Mouse (Mus musculus) limb, embryonic 15.5 days (tissue): Measurements from ENCODE around the gene Mansc4. TPM values are rescaled to one million over a fixed set of nuclear protein-coding genes. Genes with fewer than 3 reads are reported as not detected.

ENCODE experiments used
- ATAC-seq: fragments of 200-750 bp; cut with Nextera tagmentation; 2 replicates; pipeline ENCODE4 v1.8.0; 2017; ENCODE audit warnings: low read depth, moderate TSS enrichment; ENCODE audit not compliant: insufficient number of reproducible peaks, low FRiP score, low TSS enrichment
- H3K27ac ChIP-seq: fragments of 300-500 bp; sonication (generic); 2 replicates; pipeline ENCODE4 v1.5.1; 2015; ENCODE audit warnings: moderate library complexity, mild to moderate bottlenecking, inconsistent platforms
- H3K27me3 ChIP-seq: fragments of 300-500 bp; sonication (generic); 2 replicates; pipeline ENCODE4 v1.6.1; 2015; ENCODE audit warnings: inconsistent platforms
- H3K36me3 ChIP-seq: fragments of 300-500 bp; sonication (generic); 2 replicates; pipeline ENCODE4 v1.6.1; 2015; ENCODE audit warnings: inconsistent platforms
- H3K4me1 ChIP-seq: fragments of 300-500 bp; sonication (generic); 2 replicates; pipeline ENCODE4 v1.6.1; 2015; ENCODE audit warnings: inconsistent platforms
- H3K4me2 ChIP-seq: fragments of 300-500 bp; sonication (generic); 2 replicates; pipeline ENCODE4 v1.6.1; 2015; ENCODE audit warnings: mild to moderate bottlenecking, inconsistent platforms
- H3K4me3 ChIP-seq: fragments of 300-500 bp; sonication (generic); 2 replicates; pipeline ENCODE4 v1.5.1; 2015; ENCODE audit warnings: mild to moderate bottlenecking, inconsistent platforms
- H3K9ac ChIP-seq: fragments of 300-500 bp; sonication (generic); 2 replicates; pipeline ENCODE4 v1.6.1; 2015; ENCODE audit warnings: inconsistent platforms
- H3K9me3 ChIP-seq: fragments of 300-500 bp; sonication (generic); 2 replicates; pipeline ENCODE4 v1.6.1; 2016; ENCODE audit warnings: inconsistent platforms
- WGBS: fragments of 180-500 bp; shearing (Covaris S2); methylation state at CpG from one replicate; pipeline ENCODE4 v1.1.7; 2015; 5-methylcytosine and 5-hydroxymethylcytosine counted together
- polyA plus RNA-seq: library from polyadenylated mRNA; unstranded; fragments of >200 nt; fragmentation: Nextera tagmentation; extraction: Ambion mirVana; gene quantifications from 2 replicates; pipeline ENCODE4 v1.2.1, GENCODE M21; 2015

Gene Mansc4
- polyA plus RNA-seq, 1 experiment from 2014 or later, result 0.82 TPM

DNA sequence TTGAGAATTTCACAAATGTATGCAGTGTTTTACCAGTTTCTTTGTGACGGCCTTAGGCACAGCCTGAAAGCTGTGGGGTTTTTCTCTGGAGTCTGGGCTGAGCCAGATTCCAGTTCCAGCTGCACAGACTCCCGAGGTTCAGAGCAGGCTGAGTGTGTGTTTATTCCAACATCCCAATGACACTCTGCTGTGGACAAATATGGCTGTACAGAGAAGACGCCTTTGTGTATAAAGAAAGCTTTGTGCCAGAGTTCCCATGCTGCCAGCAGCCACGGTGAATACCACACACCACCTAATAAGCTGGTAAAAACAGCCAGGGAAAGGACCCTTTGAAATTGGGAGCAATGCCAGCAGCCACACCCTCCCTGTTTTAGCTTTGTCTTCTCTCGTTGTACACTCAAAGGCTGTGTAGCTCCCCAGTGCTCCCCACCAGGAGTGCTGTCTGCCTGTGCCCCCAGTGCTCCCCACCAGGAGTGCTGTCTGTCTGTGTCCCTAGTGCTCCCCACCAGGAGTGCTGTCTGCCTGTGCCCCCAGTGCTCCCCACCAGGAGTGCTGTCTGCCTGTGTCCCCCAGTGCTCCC, 10.9 kb downstream of the Mansc4 start:
- Histone ChIP-seq H3K9me3 (no peaks in the 10 kb centered on the region), H3K27ac (no peak overlapping the region), H3K9ac (no peak overlapping the region), H3K4me2 (no peak overlapping the region), H3K27me3 (no peaks in the 10 kb centered on the region), H3K4me3 (no peak overlapping the region), H3K4me1 (no peaks in the 10 kb centered on the region), H3K36me3 (peaks cover 23% of the 10 kb centered on the region)
- no peak for ATAC-seq
- WGBS, result 38% methylated on average over 5 of the region's 5 CpGs

DNA sequence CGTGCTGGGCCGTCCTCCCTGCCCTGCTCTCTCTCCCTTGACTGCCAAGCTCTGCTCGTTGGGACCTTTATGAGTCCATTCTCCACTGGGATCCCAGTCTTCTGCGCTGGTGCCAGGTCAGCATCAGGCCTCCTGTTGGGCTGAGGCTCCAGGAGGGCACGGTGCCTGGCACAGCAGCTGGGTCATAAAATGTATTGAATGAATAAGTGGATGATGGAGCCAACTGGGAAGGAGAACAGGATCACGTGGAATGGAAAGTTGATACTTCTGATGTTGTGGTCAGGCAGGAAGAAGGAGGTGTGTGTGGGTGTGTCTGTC, 21.9 kb downstream of the Mansc4 start:
- no peak overlapping the region for H3K27ac ChIP-seq
- no peaks in the 10 kb centered on the region for H3K9me3 ChIP-seq
- no peaks in the 10 kb centered on the region for H3K27me3 ChIP-seq
- H3K36me3 ChIP-seq, result peaks cover 40% of the 10 kb centered on the region
- no peak overlapping the region for H3K4me3 ChIP-seq
- no peak overlapping the region for H3K9ac ChIP-seq
- no peak for ATAC-seq
- H3K4me1 ChIP-seq, result peaks cover 12% of the 10 kb centered on the region; the same call in 1 of the 2 replicates
- no peak overlapping the region for H3K4me2 ChIP-seq
- 62% methylated on average over 6 of the region's 6 CpGs for WGBS

DNA sequence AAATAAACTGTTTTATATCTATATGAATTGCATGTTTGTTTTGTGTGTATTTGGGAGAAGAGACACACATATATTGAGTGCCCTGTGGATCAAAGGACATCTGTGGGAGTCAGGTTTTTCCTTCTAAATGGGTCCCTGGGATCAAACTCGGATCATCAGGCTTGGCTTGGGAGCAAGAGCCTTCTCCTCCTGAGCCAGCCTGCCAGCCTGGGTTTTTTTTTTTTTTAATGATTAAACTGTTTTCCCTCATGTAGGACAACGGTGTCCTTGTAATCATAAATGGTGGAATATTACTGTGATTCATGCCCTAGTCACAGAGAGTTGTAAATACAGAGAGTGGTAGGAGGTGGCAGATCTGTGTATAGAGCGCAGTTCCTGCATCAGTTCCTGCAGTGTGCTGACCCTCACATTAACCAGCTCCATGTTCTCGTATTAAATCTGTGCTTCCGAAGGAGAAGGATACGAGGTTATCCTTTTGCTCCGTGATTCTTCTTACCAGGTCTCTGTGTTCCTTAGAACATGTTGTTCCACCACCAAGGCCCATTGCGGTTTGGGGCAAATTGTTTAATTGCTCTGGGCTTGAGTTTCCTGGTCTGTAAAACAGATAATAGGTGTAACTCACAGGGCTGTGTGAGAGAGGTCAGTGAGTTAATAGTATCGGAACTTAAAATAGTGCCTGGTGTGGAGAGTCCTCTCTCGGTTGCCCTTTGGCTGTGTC, 22.4 kb downstream of the Mansc4 start:
- 79% methylated on average over 10 of the region's 10 CpGs for WGBS
- no peaks in the 10 kb centered on the region for H3K27me3 ChIP-seq
- H3K9me3 ChIP-seq, result no peaks in the 10 kb centered on the region
- peaks cover 41% of the 10 kb centered on the region for H3K36me3 ChIP-seq
- H3K9ac ChIP-seq, result no peak overlapping the region
- no peak overlapping the region for H3K4me3 ChIP-seq
- no peak overlapping the region for H3K27ac ChIP-seq
- no peak for ATAC-seq
- no peak overlapping the region for H3K4me2 ChIP-seq
- peaks cover 12% of the 10 kb centered on the region; the same call in 1 of the 2 replicates for H3K4me1 ChIP-seq

DNA sequence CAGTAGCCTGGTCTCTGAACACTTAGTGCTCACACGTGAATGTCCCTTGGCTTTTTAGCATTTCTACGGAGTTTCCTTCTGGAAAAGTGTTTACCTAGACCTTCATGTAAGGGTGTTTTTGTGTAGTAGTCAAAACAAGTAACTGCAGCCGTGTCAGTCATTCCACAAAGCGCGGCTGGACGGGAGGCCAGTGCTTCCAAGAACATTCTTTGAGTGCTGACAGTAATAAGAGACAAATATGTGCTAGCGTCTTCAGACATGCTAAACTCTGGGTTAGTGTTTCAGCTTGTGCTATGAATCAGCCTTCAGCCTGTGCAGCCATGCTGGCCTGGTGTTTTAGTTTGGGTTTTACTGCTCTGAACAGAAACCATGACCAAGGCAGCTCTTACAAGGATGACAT, 24.1 kb downstream of the Mansc4 start:
- H3K27ac ChIP-seq, result no peak overlapping the region
- 62% methylated on average over 7 of the region's 7 CpGs for WGBS
- no peak overlapping the region for H3K9ac ChIP-seq
- no peaks in the 10 kb centered on the region for H3K9me3 ChIP-seq
- no peak for ATAC-seq
- H3K36me3 ChIP-seq, result peaks cover 48% of the 10 kb centered on the region
- peaks cover 12% of the 10 kb centered on the region; the same call in 1 of the 2 replicates for H3K4me1 ChIP-seq
- no peak overlapping the region for H3K4me2 ChIP-seq
- H3K4me3 ChIP-seq, result no peak overlapping the region
- H3K27me3 ChIP-seq, result no peaks in the 10 kb centered on the region

DNA sequence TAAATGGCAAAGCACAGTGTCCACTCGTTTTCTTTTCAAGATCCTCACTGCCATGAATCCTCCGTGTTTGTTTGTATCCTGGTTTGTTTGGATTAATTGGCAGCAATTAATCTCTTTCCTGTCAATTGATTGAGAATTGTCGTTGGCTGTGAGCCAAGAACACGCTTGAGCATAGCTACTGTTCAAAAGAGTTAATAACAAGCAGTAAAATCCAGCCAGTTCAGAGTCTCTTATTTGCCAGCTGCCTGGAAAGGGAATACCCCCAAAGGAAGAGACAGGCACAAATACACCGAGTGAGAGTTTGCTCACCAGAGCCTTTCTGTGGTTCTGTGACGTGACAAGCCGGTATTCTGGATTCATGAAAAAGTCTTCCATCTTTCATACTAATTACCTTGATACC, 24.8 kb downstream of the Mansc4 start:
- Histone ChIP-seq H3K27me3 (no peaks in the 10 kb centered on the region), H3K36me3 (peaks cover 41% of the 10 kb centered on the region), H3K4me3 (no peak overlapping the region), H3K9me3 (no peaks in the 10 kb centered on the region), H3K9ac (no peak overlapping the region), H3K4me2 (no peak overlapping the region), H3K27ac (no peak overlapping the region), H3K4me1 (peaks cover 12% of the 10 kb centered on the region; the same call in 1 of the 2 replicates)
- ATAC-seq, result no peak
- 38% methylated on average over 7 of the region's 7 CpGs for WGBS

DNA sequence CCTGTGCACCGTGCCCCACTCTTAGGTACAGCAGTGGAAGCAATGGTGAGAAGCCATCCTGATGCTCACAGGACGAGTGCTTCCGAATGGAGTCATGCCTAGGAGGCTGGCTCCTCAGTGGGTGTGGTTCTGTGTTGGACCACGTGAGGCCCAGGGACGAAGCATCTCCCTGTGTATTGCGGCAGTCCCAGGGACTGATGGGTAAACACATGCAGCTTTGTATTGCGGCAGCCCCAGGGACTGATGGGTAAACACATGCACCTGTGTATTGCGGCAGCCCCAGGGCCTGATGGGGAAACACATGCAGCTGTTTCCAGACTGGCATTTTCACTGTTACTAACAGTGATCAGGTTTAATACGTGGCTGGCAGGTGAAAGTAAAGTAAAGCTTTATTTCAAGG, 25.2 kb downstream of the Mansc4 start:
- Histone ChIP-seq H3K9me3 (no peaks in the 10 kb centered on the region), H3K36me3 (peaks cover 39% of the 10 kb centered on the region), H3K4me3 (no peak overlapping the region), H3K9ac (no peak overlapping the region), H3K4me1 (peaks cover 12% of the 10 kb centered on the region; the same call in 1 of the 2 replicates), H3K27me3 (no peaks in the 10 kb centered on the region), H3K27ac (no peak overlapping the region), H3K4me2 (no peak overlapping the region)
- 62% methylated on average over 9 of the region's 9 CpGs for WGBS
- no peak for ATAC-seq

DNA sequence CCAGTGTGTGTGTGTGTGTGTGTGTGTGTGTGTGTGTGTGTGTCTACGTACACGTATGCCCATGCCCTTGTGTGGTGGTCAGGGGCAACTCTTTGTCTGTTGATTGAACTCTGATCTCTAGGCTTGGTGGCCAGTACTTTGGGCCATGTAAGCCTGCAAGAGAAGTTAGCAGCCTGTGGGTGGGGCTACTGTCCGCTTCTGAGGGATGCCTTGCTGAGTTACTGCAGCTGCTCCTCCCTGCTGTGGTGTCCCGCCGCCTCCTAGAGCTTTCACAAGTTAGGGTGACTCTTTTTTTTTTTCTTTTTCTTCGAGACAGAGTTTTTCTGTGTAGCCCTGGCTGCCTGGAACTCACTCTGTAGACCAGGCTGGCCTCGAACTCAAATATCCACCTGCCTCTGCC, 27.5 kb downstream of the Mansc4 start:
- H3K4me3 ChIP-seq, result no peak overlapping the region
- no peak overlapping the region for H3K9ac ChIP-seq
- H3K4me1 ChIP-seq, result peaks cover 9% of the 10 kb centered on the region; the same call in 1 of the 2 replicates
- no peaks in the 10 kb centered on the region for H3K27me3 ChIP-seq
- H3K36me3 ChIP-seq, result peaks cover 53% of the 10 kb centered on the region
- no peak overlapping the region for H3K4me2 ChIP-seq
- WGBS, result 68% methylated on average over 7 of the region's 7 CpGs
- no peaks in the 10 kb centered on the region for H3K9me3 ChIP-seq
- ATAC-seq, result no peak
- no peak overlapping the region for H3K27ac ChIP-seq

DNA sequence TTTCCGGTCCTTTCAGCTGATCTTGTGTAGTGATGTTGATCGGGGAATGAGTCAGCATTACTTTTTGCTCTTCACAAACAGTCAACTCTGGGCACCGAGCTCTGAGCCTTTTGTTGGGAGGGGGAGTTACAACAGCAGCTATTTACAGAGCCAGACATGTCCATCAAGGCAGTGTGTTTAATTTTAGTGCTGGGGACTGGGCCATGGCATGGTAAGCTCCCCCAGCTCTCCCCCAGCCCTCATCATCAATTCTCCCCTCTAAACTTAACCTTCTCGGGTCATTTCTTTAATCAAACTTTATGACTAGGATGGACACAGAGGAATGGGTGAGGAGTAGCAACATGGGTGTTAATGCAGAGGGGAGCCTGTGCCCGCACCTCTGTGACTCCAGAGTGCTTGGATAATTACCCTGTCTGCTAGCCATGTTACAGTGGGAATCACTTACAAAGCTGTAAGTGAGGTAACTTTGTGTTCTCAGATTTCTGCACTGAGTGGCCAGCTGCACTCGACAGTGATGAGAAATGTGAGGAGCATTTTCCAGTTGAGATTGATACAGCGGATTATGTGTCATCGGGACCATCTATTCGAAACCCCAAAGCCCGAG, 31.4 kb downstream of the Mansc4 start:
- no peak overlapping the region for H3K27ac ChIP-seq
- ATAC-seq, result no peak
- no peak overlapping the region for H3K4me3 ChIP-seq
- no peak overlapping the region for H3K9ac ChIP-seq
- 83% methylated on average over 10 of the region's 10 CpGs for WGBS
- H3K4me1 ChIP-seq, result no peaks in the 10 kb centered on the region
- no peak overlapping the region for H3K4me2 ChIP-seq
- H3K9me3 ChIP-seq, result no peaks in the 10 kb centered on the region
- H3K27me3 ChIP-seq, result no peaks in the 10 kb centered on the region
- peaks cover 67% of the 10 kb centered on the region for H3K36me3 ChIP-seq

DNA sequence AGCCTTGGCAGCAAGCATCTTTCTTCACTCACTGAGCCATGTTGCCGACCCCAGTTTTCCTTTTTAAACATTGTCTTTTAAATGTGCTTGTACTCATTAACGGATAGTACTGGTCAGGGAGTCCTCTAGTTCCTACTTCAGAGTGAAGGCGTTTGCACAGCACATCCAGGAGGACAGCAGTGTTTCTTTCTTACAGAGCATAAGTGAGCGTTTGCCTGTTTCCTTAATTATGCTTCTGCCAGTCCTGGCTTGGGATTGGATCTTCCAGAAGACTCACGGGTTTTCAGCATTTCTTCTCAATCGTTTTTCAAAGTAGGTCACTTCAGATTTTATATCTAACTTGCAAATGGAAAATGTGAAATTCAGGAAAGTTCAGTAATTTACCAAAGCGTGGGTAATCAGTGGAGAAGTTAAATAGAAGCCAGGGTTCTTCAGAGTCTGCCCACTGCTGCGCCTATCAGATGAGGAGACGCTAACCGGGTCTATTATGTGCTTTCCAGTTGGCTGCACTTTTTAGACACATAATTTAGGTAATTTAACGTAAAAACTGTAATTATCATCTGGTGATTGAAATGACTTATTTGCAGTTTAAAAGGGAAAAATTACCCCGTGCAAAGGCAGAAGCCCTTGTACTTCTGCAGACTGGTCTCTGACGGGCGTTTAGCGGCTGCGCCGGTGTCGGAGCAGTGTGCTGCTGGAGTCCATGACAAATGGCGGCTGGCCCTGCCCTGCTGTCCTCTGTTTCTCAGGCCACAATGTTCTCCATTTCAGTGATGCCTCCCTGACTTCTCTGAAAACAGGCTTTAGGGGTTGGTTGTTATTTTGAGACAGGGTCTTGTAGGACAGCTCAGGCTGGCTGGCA, 32.8 kb downstream of the Mansc4 start:
- Histone ChIP-seq H3K36me3 (peaks cover 74% of the 10 kb centered on the region), H3K9ac (no peak overlapping the region), H3K4me1 (no peaks in the 10 kb centered on the region), H3K27me3 (no peaks in the 10 kb centered on the region), H3K4me2 (no peak overlapping the region), H3K4me3 (no peak overlapping the region), H3K9me3 (no peaks in the 10 kb centered on the region), H3K27ac (no peak overlapping the region)
- ATAC-seq, result no peak
- WGBS, result 86% methylated on average over 19 of the region's 19 CpGs

DNA sequence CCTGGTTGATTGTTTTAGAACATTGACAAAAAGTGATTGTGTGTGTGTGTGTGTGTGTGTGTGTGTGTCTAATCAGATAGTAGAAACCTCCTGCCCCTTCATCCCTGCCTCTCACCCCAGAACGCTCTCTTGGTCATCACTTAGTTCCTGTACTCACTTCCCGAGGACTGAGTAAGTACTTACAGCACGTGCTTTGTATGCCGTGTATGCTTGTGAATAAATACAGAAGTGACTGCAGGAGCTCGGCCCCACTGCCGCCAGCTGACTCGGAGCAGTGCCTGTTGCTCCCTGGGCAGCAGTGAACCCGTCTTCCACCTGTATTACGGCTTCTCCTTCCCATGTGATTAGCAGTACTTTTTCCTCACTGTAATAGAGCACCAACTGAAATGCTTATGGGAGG, 34.4 kb downstream of the Mansc4 start:
- no peaks in the 10 kb centered on the region for H3K4me1 ChIP-seq
- H3K4me3 ChIP-seq, result no peak overlapping the region
- no peak overlapping the region for H3K9ac ChIP-seq
- 91% methylated on average over 9 of the region's 9 CpGs for whole genome bisulfite sequencing
- peaks cover 82% of the 10 kb centered on the region for H3K36me3 ChIP-seq
- no peak for ATAC-seq
- H3K27ac ChIP-seq, result no peak overlapping the region
- H3K9me3 ChIP-seq, result no peaks in the 10 kb centered on the region
- H3K27me3 ChIP-seq, result no peaks in the 10 kb centered on the region
- no peak overlapping the region for H3K4me2 ChIP-seq

DNA sequence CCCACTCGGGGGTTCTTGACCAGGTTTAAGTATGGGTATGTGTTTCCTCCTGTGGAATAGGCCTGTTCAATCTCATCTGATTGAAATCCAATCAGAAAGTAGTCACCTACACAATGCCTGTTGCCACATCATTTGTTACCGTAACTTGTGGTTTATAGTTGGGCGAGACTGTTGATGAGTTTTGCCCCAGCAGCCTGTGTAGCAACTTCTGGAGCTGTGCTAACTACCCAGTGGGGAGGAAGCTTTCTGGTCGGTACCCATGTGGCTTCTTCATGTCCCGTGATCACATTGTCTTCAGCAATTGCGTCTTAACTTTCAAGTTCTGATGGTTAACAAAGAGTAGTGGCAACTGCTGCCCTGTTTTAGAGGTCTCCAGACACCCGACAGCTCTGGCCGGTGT, 35.2 kb downstream of the Mansc4 start:
- Histone ChIP-seq H3K4me1 (no peaks in the 10 kb centered on the region), H3K4me2 (no peak overlapping the region), H3K9me3 (no peaks in the 10 kb centered on the region), H3K9ac (no peak overlapping the region), H3K27ac (no peak overlapping the region), H3K27me3 (no peaks in the 10 kb centered on the region), H3K4me3 (no peak overlapping the region), H3K36me3 (peaks cover 88% of the 10 kb centered on the region)
- ATAC-seq, result no peak
- 92% methylated on average over 8 of the region's 8 CpGs for WGBS
